Mouse (Mus musculus) granulocyte monocyte progenitor cell, adult 5-6 weeks (primary cell): ENCODE results near the gene Crocc2. TPM values are rescaled to one million over a fixed set of nuclear protein-coding genes. Genes with fewer than 3 reads are reported as not detected.

ENCODE experiments used
- ATAC-seq: replicated peaks from 2 replicates; pipeline ENCODE4 v1.8.0; 2016; ENCODE audit warnings: mild to moderate bottlenecking, moderate TSS enrichment, inconsistent platforms; ENCODE audit not compliant: poor library complexity, severe bottlenecking
- total RNA-seq, 2 experiments: library from RNA; stranded (forward) in 1 of 2; stranded (reverse) in 1 of 2; fragments of 200-712, 200-1000 nt in 1 of 2; fragments of >200 nt in 1 of 2; fragmentation: Nextera tagmentation in 1 of 2; gene quantifications; 2 replicates each; pipeline ENCODE4 v1.2.3; 2014 to 2017

Gene Crocc2
- total RNA-seq, 2 experiments from 2014 or later: not detected

DNA sequence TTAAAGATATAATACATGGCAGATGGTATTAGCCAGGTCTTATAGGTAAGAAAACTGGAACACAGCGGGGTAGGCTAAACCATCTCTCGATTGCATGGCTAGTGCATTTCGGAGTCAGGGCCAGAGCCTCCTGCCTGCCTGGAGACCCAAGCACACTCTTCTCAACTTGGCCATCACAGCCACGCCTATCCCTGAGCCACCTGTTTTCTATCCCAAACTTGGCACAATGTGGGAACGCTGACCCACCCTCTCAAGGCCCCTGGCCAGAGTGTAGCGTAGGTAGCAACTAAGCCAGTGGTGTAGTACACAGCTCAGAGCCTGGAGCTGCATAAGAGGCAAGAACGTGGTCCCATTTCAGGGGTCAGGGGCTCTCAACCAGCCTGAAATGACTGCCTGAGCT is 87.2 kb downstream of the Crocc2 start:
- no peak for ATAC-seq

DNA sequence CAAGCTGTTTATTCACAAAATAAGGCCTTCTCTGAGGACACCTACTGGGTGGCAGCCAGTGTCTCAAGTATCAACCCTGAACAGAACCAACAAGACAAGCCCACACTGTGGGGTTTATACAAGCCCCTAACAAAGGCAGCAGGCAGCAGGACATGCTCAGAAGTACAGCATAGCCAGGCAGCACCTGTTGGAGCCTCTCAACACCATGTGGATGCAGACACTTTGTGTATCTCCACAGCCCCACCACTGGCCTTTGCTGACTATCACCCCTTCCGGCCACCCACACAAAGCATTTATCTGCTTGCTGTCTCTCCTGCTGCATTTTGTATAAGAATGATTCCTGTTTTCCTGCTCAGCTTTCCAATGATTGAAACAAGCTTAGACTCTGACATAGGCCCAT is 89.0 kb downstream of the Crocc2 start:
- ATAC-seq: no peak

- no peak; the same call in 1 of the 2 replicates for ATAC-seq
Observed at GRCm38 (mm10) chr1:93267207-93267606, 98.7 kb downstream of the Crocc2 start.

- ATAC-seq: no peak
Observed at GRCm38 (mm10) chr1:93268246-93268645, 99.7 kb downstream of the Crocc2 start.

DNA sequence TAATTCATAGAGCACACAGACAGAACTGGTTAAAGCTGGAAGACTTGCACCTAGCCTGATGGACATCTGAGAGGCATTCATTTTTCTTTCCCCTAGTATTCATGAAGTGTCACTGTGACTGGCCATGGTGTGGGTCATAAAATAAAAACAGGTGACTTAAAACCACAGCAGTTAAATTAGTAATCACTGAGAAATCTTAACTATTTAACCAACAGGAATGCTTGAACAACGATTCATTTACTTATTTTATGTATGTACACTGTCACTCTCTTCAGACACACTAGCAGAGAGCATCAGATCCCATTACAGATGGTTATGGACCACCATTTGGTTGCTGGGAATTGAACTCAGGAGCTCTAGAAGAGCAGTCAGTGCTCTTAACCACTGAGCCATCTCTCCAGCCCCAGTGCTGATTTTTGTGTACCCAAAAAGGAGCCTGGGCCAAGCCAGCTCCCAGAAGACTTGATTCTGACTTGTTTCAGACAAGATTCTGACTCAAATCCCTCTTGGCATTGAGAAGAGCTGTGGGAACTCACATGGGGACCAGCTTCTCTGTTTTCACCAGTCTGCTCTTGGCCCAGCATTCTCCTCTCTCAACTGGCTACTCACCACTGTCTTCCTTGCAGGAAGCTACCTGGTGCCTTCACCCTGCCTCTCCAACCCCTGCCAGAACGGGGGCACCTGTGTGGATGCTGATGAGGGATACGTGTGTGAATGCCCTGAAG is 102.2 kb downstream of the Crocc2 start:
- ATAC-seq: no peak

GRCm38 (mm10) chr1:93271751-93272150 is 103.2 kb downstream of the Crocc2 start:
- no peak for ATAC-seq

- peak; percentile 89 for ATAC-seq
Observed at GRCm38 (mm10) chr1:93272409-93272821, 103.9 kb downstream of the Crocc2 start.

- no peak for ATAC-seq
Observed at GRCm38 (mm10) chr1:93275561-93275960, 107.0 kb downstream of the Crocc2 start.

- ATAC-seq: no peak
Observed at GRCm38 (mm10) chr1:93277041-93277440, 108.5 kb downstream of the Crocc2 start.

Other genes starting within 250 kb of the Crocc2 start
- gene Capn10, start 234.3 kb upstream of the Crocc2 start, total RNA-seq (2014; fragmentation: Nextera tagmentation): 11.6 and 12.7 TPM in 2 replicates
- gene Capn10, start 234.3 kb upstream of the Crocc2 start, total RNA-seq (2017): 8.1 and 9.2 TPM in 2 replicates
- 0.58 TPM in 1 of 2 replicates, not detected in the other for gene Gpr35, start 217.9 kb upstream of the Crocc2 start, total RNA-seq (2014; fragmentation: Nextera tagmentation)
- gene Gpr35, start 217.9 kb upstream of the Crocc2 start, total RNA-seq (2017): 0.04 and 0.26 TPM in 2 replicates
- not detected in 2 replicates for gene Aqp12, start 162.4 kb upstream of the Crocc2 start, total RNA-seq (2014; fragmentation: Nextera tagmentation)
- not detected in 2 replicates for gene Aqp12, start 162.4 kb upstream of the Crocc2 start, total RNA-seq (2017)
- gene Kif1a, start 66.8 kb upstream of the Crocc2 start, total RNA-seq (2014; fragmentation: Nextera tagmentation): not detected in 2 replicates
- not detected in 2 replicates for gene Kif1a, start 66.8 kb upstream of the Crocc2 start, total RNA-seq (2017)
- not detected in 2 replicates for gene Agxt, start 33.5 kb upstream of the Crocc2 start, total RNA-seq (2014; fragmentation: Nextera tagmentation)
- gene Agxt, start 33.5 kb upstream of the Crocc2 start, total RNA-seq (2017): not detected in 2 replicates
- gene 2310007B03Rik, start 7.8 kb upstream of the Crocc2 start, total RNA-seq (2014; fragmentation: Nextera tagmentation): not detected in 2 replicates
- gene 2310007B03Rik, start 7.8 kb upstream of the Crocc2 start, total RNA-seq (2017): not detected in 2 replicates
- gene Sned1, start 67.1 kb downstream of the Crocc2 start, total RNA-seq (2014; fragmentation: Nextera tagmentation): 0.30 and 0.70 TPM in 2 replicates
- 0.05 and 0.13 TPM in 2 replicates for gene Sned1, start 67.1 kb downstream of the Crocc2 start, total RNA-seq (2017)
- gene Mterf4, start 137.2 kb downstream of the Crocc2 start, total RNA-seq (2014; fragmentation: Nextera tagmentation): 15.1 and 19.0 TPM in 2 replicates
- 13.3 and 22.9 TPM in 2 replicates for gene Mterf4, start 137.2 kb downstream of the Crocc2 start, total RNA-seq (2017)
- gene Ppp1r7, start 174.1 kb downstream of the Crocc2 start, total RNA-seq (2014; fragmentation: Nextera tagmentation): 8.1 and 40.0 TPM in 2 replicates
- 21.3 and 29.2 TPM in 2 replicates for gene Ppp1r7, start 174.1 kb downstream of the Crocc2 start, total RNA-seq (2017)
- gene Pask, start 174.8 kb downstream of the Crocc2 start, total RNA-seq (2014; fragmentation: Nextera tagmentation): 12.7 and 22.0 TPM in 2 replicates
- gene Pask, start 174.8 kb downstream of the Crocc2 start, total RNA-seq (2017): 10.0 and 13.1 TPM in 2 replicates
- gene Ano7, start 205.2 kb downstream of the Crocc2 start, total RNA-seq (2014; fragmentation: Nextera tagmentation): 0.43 TPM in 1 of 2 replicates, not detected in the other
- 0.99 TPM in 1 of 2 replicates, not detected in the other for gene Ano7, start 205.2 kb downstream of the Crocc2 start, total RNA-seq (2017)